ENCODE assay signal across 8 mouse cellular contexts in genomic region chr3:96333396-96334174, GRCm38 (mm10). TPM values are rescaled to one million over a fixed set of nuclear protein-coding genes. Genes with fewer than 3 reads are reported as not detected.
DNase-seq lines count a peak whose midpoint lies in the region; ATAC-seq and TF ChIP-seq lines count a peak whose summit lies in the region.

No protein-coding gene starts in this region.

- 1% methylated on average over 25 of the region's 25 CpGs for WGBS in heart, embryonic 14.5 days
- WGBS in liver, embryonic 16.5 days (ENCODE audit: insufficient replicate concordance): 1% methylated on average over 25 of the region's 25 CpGs

- peaks cover 7 to 26% of the 10 kb centered on the region in 2 experiments for H3K4me1 ChIP-seq in MEL (ENCODE audit: control insufficient read depth in 1 of 2, insufficient read depth in 2 of 2, low read length in 2 of 2)
- H3K4me1 ChIP-seq in heart, embryonic 14.5 days (ENCODE audit: control insufficient read depth in 2 of 2, insufficient read depth in 2 of 2, low read length in 2 of 2): peaks cover 4 to 7% of the 10 kb centered on the region in 2 experiments; a peak in 1 of 4 replicates
- peaks cover 4% of the 10 kb centered on the region for H3K4me1 ChIP-seq in liver, embryonic 16.5 days (ENCODE audit: control insufficient read depth, low read depth, low read length)

- H3K4me3 ChIP-seq in MEL (ENCODE audit: control insufficient read depth in 1 of 2, insufficient read depth in 1 of 2, low read depth in 2 of 2, low read length in 2 of 2): peak overlapping the region; percentile 70 to 86
- H3K4me3 ChIP-seq in heart, embryonic 14.5 days (ENCODE audit: control insufficient read depth in 1 of 2, insufficient read depth in 1 of 2, low read depth in 1 of 2, low read length in 2 of 2): peak overlapping the region; percentile 41 to 42
- peak overlapping the region; percentile 43 for H3K4me3 ChIP-seq in liver, embryonic 16.5 days (ENCODE audit: low read depth, low read length)

- no peak for TF ChIP-seq CTCF in MEL (IDR thresholded peaks at IDR 0.05 in 2 of 3, conservative IDR thresholded peaks at IDR 0.05 in 1 of 3; ENCODE audit: control insufficient read depth in 1 of 3, insufficient read depth in 1 of 3, low read depth in 2 of 3, low read length in 3 of 3, poor library complexity in 1 of 3, severe bottlenecking in 1 of 3)

- ATAC-seq in heart, embryonic 14.5 days (ENCODE audit: insufficient number of reproducible peaks, insufficient read depth, low FRiP score, low read depth): no peak
- no peak for ATAC-seq in liver, embryonic 16.5 days (ENCODE audit: low read depth)

- no peak for TF ChIP-seq RAD21 in MEL (IDR thresholded peaks at IDR 0.05; ENCODE audit: low read depth, low read length)

- TF ChIP-seq EP300 in MEL (IDR thresholded peaks at IDR 0.05; ENCODE audit: low read depth in 1 of 2, low read length in 2 of 2): no peak

- H3K4me2 ChIP-seq in heart, embryonic 14.5 days (ENCODE audit: low read length): peak overlapping the region; percentile 69
- peak overlapping the region; percentile 56 for H3K4me2 ChIP-seq in liver, embryonic 16.5 days (ENCODE audit: low read depth, low read length)

- peak; percentile 35 for DNase-seq in kidney, adult 18-20 months
- DNase-seq in kidney, postnatal 25 days: no peak
- DNase-seq in MEL (ENCODE audit: low read depth, low spot score): peak; percentile 92
- DNase-seq in right cerebral cortex, postnatal 10 days (ENCODE audit: low spot score in 2 of 2): no peak
- no peak for DNase-seq in urinary bladder, postnatal 25 days (ENCODE audit: low spot score)
- no peak for DNase-seq in thymus, postnatal 36 days

- peak overlapping the region; percentile 65 for H3K27ac ChIP-seq in MEL (ENCODE audit: control insufficient read depth, low read depth, low read length)
- H3K27ac ChIP-seq in heart, embryonic 14.5 days (replicated peaks in 1 of 2; ENCODE audit: control insufficient read depth in 1 of 2, insufficient read depth in 1 of 2, low read depth in 2 of 2, low read length in 2 of 2): no peak overlapping the region
- no peak overlapping the region for H3K27ac ChIP-seq in liver, embryonic 16.5 days (ENCODE audit: low read length)

- no peaks in the 10 kb centered on the region; the same call in 1 of the 2 replicates for H3K79me2 ChIP-seq in MEL (ENCODE audit: control insufficient read depth, insufficient read depth, low read length, poor library complexity)

- peaks cover 0 to 29% of the 10 kb centered on the region in 2 experiments; a peak in 2 of 4 replicates for H3K36me3 ChIP-seq in MEL (ENCODE audit: control insufficient read depth in 1 of 2, insufficient read depth in 2 of 2, low read length in 2 of 2)
- no peaks in the 10 kb centered on the region for H3K36me3 ChIP-seq in heart, embryonic 14.5 days (ENCODE audit: control insufficient read depth, insufficient read depth, low read length)
- no peaks in the 10 kb centered on the region for H3K36me3 ChIP-seq in liver, embryonic 16.5 days (ENCODE audit: control insufficient read depth, insufficient read depth)

- no peak for TF ChIP-seq POLR2A in MEL (IDR thresholded peaks at IDR 0.05; ENCODE audit: control insufficient read depth in 1 of 2, insufficient read depth in 1 of 2, low read depth in 1 of 2, low read length in 2 of 2, poor library complexity in 1 of 2)

- no peaks in the 10 kb centered on the region for H3K27me3 ChIP-seq in MEL (ENCODE audit: control insufficient read depth in 1 of 2, insufficient read depth in 2 of 2, low read length in 2 of 2)
- H3K27me3 ChIP-seq in heart, embryonic 14.5 days (ENCODE audit: control insufficient read depth, insufficient read depth, low read length): peaks cover 88% of the 10 kb centered on the region
- peaks cover 83% of the 10 kb centered on the region for H3K27me3 ChIP-seq in liver, embryonic 16.5 days (ENCODE audit: control insufficient read depth, insufficient read depth, low read depth, low read length)

- H3K9ac ChIP-seq in MEL (ENCODE audit: control insufficient read depth, low read depth, low read length, poor library complexity, severe bottlenecking): peak overlapping the region; percentile 77
- peak overlapping the region; percentile 54; the same call in 1 of the 2 replicates for H3K9ac ChIP-seq in heart, embryonic 14.5 days (ENCODE audit: low read length)
- H3K9ac ChIP-seq in liver, embryonic 16.5 days (ENCODE audit: low read depth, low read length): no peak overlapping the region

- no peaks in the 10 kb centered on the region for H3K9me3 ChIP-seq in MEL (replicated peaks; ENCODE audit: insufficient read depth, low read length)
- H3K9me3 ChIP-seq in heart, embryonic 14.5 days (ENCODE audit: control insufficient read depth, low read length): no peaks in the 10 kb centered on the region
- H3K9me3 ChIP-seq in liver, embryonic 16.5 days (replicated peaks; ENCODE audit: control insufficient read depth, low read length): no peaks in the 10 kb centered on the region

TF ChIP-seq in MEL, 35 proteins besides CTCF, POLR2A, EP300 and RAD21:
- TF ChIP-seq JUND (IDR thresholded peaks at IDR 0.05; ENCODE audit: low read depth, low read length) (no peak), ZKSCAN1 (IDR thresholded peaks at IDR 0.05; ENCODE audit: low read depth, low read length) (no peak), GATA1 (IDR thresholded peaks at IDR 0.05; ENCODE audit: low read depth, low read length) (no peak), CHD2 (IDR thresholded peaks at IDR 0.05; ENCODE audit: low read length) (no peak), MEF2A (IDR thresholded peaks at IDR 0.05; ENCODE audit: extremely low read depth, insufficient replicate concordance, low read depth, low read length, poor library complexity, severe bottlenecking) (no peak), SIN3A (IDR thresholded peaks at IDR 0.05; ENCODE audit: low read length) (no peak)

RNA-seq across cellular contexts. Expression of gene Fcgr1, which starts 39.8 kb away (rescaled TPM):
- 3.4 and 4.7 TPM in 2 replicates for total RNA-seq in MEL (2012; rRNA removed)
- 1 to 10 TPM in 1 of 2 experiments, not detected in 1; 2.8 TPM for polyA plus RNA-seq in MEL (2012; ENCODE audit: insufficient read depth in 1 of 2, insufficient read length in 2 of 2, low read depth in 1 of 2, low replicate concordance in 2 of 2, missing spikeins in 1 of 2)
- polyA plus RNA-seq in heart, embryonic 14.5 days (2014; fragmentation: Nextera tagmentation; extraction: Ambion mirVana): 2.1 and 3.2 TPM in 2 replicates
- 3.8 and 4.5 TPM in 2 replicates for polyA plus RNA-seq in liver, embryonic 16.5 days (2015; fragmentation: Nextera tagmentation; extraction: Ambion mirVana)

Comparison
In these comparisons a context has a peak if more than half of its experiments do, and no peak if none do; other contexts are left out.
1. DNase-seq: peak in kidney, adult 18-20 months (single experiment) and MEL (single experiment); none in kidney, postnatal 25 days (0 of 2), right cerebral cortex, postnatal 10 days (0 of 2), urinary bladder, postnatal 25 days (single experiment) and thymus, postnatal 36 days (0 of 2).
2. Peak in every context shown above with its lines, with median percentiles within 50 percentile points of each other: H3K4me3 ChIP-seq.